Mouse (Mus musculus) layer of hippocampus, adult 18-20 months (tissue): ENCODE measurements at regions not wholly inside any gene's neighbourhood (a gene's known extent, or its start where the extent isn't known, plus 50 kb on each side); places are given as distances from the start of the nearest gene placed in this dataset.

Source experiments
- DNase-seq, 2 experiments: peaks; one replicate each; pipeline ENCODE4 v3.0.0; 2022; ENCODE audit warnings: low spot score in 2 of 2

- no peak for DNase-seq
These were observed 161.5 kb downstream of the Ajap1 start for GRCm38 (mm10) chr4:153321085-153321484.

- no peak for DNase-seq
These were observed 162.0 kb downstream of the Ajap1 start for GRCm38 (mm10) chr4:153320602-153321001.

- DNase-seq = no peak
These were observed 165.5 kb downstream of the Ajap1 start for GRCm38 (mm10) chr4:153316964-153317724.

GRCm38 (mm10) chr4:153316519-153316918 is 166.1 kb downstream of the Ajap1 start:
- no peak for DNase-seq

- peak in 1 of 2 experiments; percentile 34 for DNase-seq
These were observed 168.7 kb downstream of the Ajap1 start for GRCm38 (mm10) chr4:153313961-153314360.

- DNase-seq = peak in 1 of 2 experiments; percentile 38
These were observed 171.0 kb downstream of the Ajap1 start for GRCm38 (mm10) chr4:153311574-153311973.

- DNase-seq = no peak
These were observed 172.0 kb downstream of the Ajap1 start for GRCm38 (mm10) chr4:153310641-153311040.

- DNase-seq = no peak
These were observed 179.1 kb downstream of the Ajap1 start for GRCm38 (mm10) chr4:153303521-153303920.

- DNase-seq = no peak
These were observed 179.8 kb downstream of the Ajap1 start for GRCm38 (mm10) chr4:153302855-153303254.

GRCm38 (mm10) chr4:153298277-153298676 is 184.3 kb downstream of the Ajap1 start:
- no peak for DNase-seq

- DNase-seq = no peak
These were observed 187.8 kb downstream of the Ajap1 start for GRCm38 (mm10) chr4:153294828-153295227.

GRCm38 (mm10) chr4:153293137-153293536 is 189.5 kb downstream of the Ajap1 start:
- DNase-seq = no peak

GRCm38 (mm10) chr4:153288362-153288761 is 194.2 kb downstream of the Ajap1 start:
- no peak for DNase-seq

- DNase-seq = no peak
These were observed 198.4 kb downstream of the Ajap1 start for GRCm38 (mm10) chr4:153284209-153284608.

GRCm38 (mm10) chr4:153276571-153276970 is 206.0 kb downstream of the Ajap1 start:
- DNase-seq = no peak

GRCm38 (mm10) chr4:153271376-153271775 is 211.2 kb downstream of the Ajap1 start:
- no peak for DNase-seq

GRCm38 (mm10) chr4:153263216-153263805 is 219.3 kb downstream of the Ajap1 start:
- peak in 1 of 2 experiments; percentile 4 for DNase-seq

- no peak for DNase-seq
These were observed 221.6 kb downstream of the Ajap1 start for GRCm38 (mm10) chr4:153260941-153261557.

- no peak for DNase-seq
These were observed 230.7 kb downstream of the Ajap1 start for GRCm38 (mm10) chr4:153251943-153252342.

- DNase-seq = no peak
These were observed 231.3 kb downstream of the Ajap1 start for GRCm38 (mm10) chr4:153251311-153251710.

- DNase-seq = no peak
These were observed 245.9 kb downstream of the Ajap1 start for GRCm38 (mm10) chr4:153236680-153237079.

- no peak for DNase-seq
These were observed 248.8 kb downstream of the Ajap1 start for GRCm38 (mm10) chr4:153233762-153234161.
